Mouse (Mus musculus) G1E (cell line): ENCODE results near the gene Gm17018. TPM values are rescaled to one million over a fixed set of nuclear protein-coding genes. Genes with fewer than 3 reads are reported as not detected.
A peak's percentile ranks its signal among the peaks of the same experiment; 100 is the strongest.

Source experiments
- ATAC-seq: 2 replicates; pipeline ENCODE4 v1.8.0; 2016; ENCODE audit warnings: mild to moderate bottlenecking; ENCODE audit not compliant: insufficient number of reproducible peaks, poor library complexity, low FRiP score, severe bottlenecking; ENCODE audit errors: extremely low read depth
- DNase-seq: peaks from one replicate; pipeline ENCODE4 v3.0.0; 2012; ENCODE audit warnings: low spot score
- H3K27me3 ChIP-seq: 2 replicates; pipeline ENCODE4 v1.6.1; 2012; ENCODE audit warnings: mild to moderate bottlenecking, low read length, inconsistent platforms; ENCODE audit not compliant: insufficient read depth
- H3K36me3 ChIP-seq: replicated peaks from 2 replicates; pipeline ENCODE3; 2012; ENCODE audit warnings: mild to moderate bottlenecking, inconsistent platforms
- H3K4me1 ChIP-seq: 2 replicates; pipeline ENCODE4 v1.6.1; 2012; ENCODE audit warnings: low read depth, low read length, inconsistent platforms, mixed read lengths; ENCODE audit not compliant: insufficient read depth
- H3K4me3 ChIP-seq: 2 replicates; pipeline ENCODE4 v1.5.1; 2012; ENCODE audit warnings: low read depth, mild to moderate bottlenecking, inconsistent platforms, low read length, moderate library complexity, mixed read lengths
- H3K9me3 ChIP-seq: replicated peaks from 2 replicates; pipeline ENCODE4 v1.6.1; 2012; ENCODE audit warnings: inconsistent platforms
- CTCF ChIP-seq: IDR thresholded peaks from 2 replicates; pipeline ENCODE4 v1.5.1; 2012; ENCODE audit warnings: low read depth, low read length, inconsistent platforms, mixed read lengths
- GATA1 ChIP-seq: IDR thresholded peaks from 2 replicates; pipeline ENCODE4 v1.6.1; 2012; ENCODE audit warnings: borderline replicate concordance, low read length, inconsistent platforms, mixed read lengths
- GATA2 ChIP-seq: IDR thresholded peaks from 2 replicates; pipeline ENCODE4 v1.6.1; 2012; ENCODE audit warnings: low read depth, low read length, inconsistent platforms, borderline replicate concordance
- POLR2AphosphoS5 ChIP-seq: IDR thresholded peaks from 2 replicates; pipeline ENCODE4 v1.6.1; 2012; ENCODE audit warnings: low read depth, low read length, inconsistent platforms; ENCODE audit not compliant: insufficient replicate concordance
- TAL1 ChIP-seq: conservative IDR thresholded peaks from 2 replicates; pipeline ENCODE4 v1.6.1; 2012; ENCODE audit warnings: low read depth, low read length, inconsistent platforms, mixed read lengths
- polyA plus RNA-seq: library from polyadenylated mRNA; stranded (reverse); fragments of >175 nt; gene quantifications from 2 replicates; pipeline ENCODE4 v1.2.3, GENCODE M21; 2012
- total RNA-seq, 2 experiments: library from RNA; stranded (forward) in 1 of 2; stranded (reverse) in 1 of 2; fragments of 200-1000 nt in 1 of 2; fragments of >200 nt in 1 of 2; fragmentation: Nextera tagmentation in 1 of 2; gene quantifications; 2 replicates each; pipeline ENCODE4 v1.2.3; 2014 to 2017

Gm17018 gene
- total and polyA plus RNA-seq, 3 experiments = 13.0 to 28.4 (median 19.5) TPM

GRCm38 (mm10) chr19:45608648-45609339 lies 48.4 kb downstream of the Gm17018 start:
- Histone ChIP-seq H3K4me3 (no peak overlapping the region), H3K9me3 (no peaks in the 10 kb centered on the region), H3K27me3 (no peaks in the 10 kb centered on the region), H3K36me3 (peaks cover 80% of the 10 kb centered on the region), H3K4me1 (peaks cover 48% of the 10 kb centered on the region)
- DNase-seq (no peak), ATAC-seq (no peak)
- TF ChIP-seq GATA2 (no peak), CTCF (no peak), POLR2AphosphoS5 (no peak), TAL1 (no peak), GATA1 (no peak)

GRCm38 (mm10) chr19:45610823-45611222 lies 50.4 kb downstream of the Gm17018 start:
- Histone ChIP-seq H3K9me3 (no peaks in the 10 kb centered on the region), H3K4me1 (peaks cover 49% of the 10 kb centered on the region), H3K36me3 (peaks cover 83% of the 10 kb centered on the region), H3K27me3 (no peaks in the 10 kb centered on the region), H3K4me3 (no peak overlapping the region)
- TF ChIP-seq POLR2AphosphoS5 = no peak
- no peak for TF ChIP-seq TAL1
- no peak for TF ChIP-seq GATA2
- no peak for TF ChIP-seq GATA1
- no peak for TF ChIP-seq CTCF
- DNase-seq = no peak
- ATAC-seq = no peak

GRCm38 (mm10) chr19:45614375-45614774 lies 54.0 kb downstream of the Gm17018 start:
- TF ChIP-seq GATA2 (no peak), TAL1 (no peak), GATA1 (no peak), CTCF (no peak), POLR2AphosphoS5 (no peak)
- Histone ChIP-seq H3K36me3 (peaks cover 85% of the 10 kb centered on the region), H3K4me3 (no peak overlapping the region), H3K4me1 (peaks cover 64% of the 10 kb centered on the region), H3K27me3 (no peaks in the 10 kb centered on the region), H3K9me3 (no peaks in the 10 kb centered on the region)
- ATAC-seq (no peak), DNase-seq (no peak)

GRCm38 (mm10) chr19:45614928-45615327 lies 54.5 kb downstream of the Gm17018 start:
- Histone ChIP-seq H3K9me3 (no peaks in the 10 kb centered on the region), H3K27me3 (no peaks in the 10 kb centered on the region), H3K4me3 (peak overlapping the region; percentile 58; the same call in 1 of the 2 replicates), H3K4me1 (peaks cover 62% of the 10 kb centered on the region), H3K36me3 (peaks cover 83% of the 10 kb centered on the region)
- TF ChIP-seq GATA1 (no peak), CTCF (no peak), POLR2AphosphoS5 (no peak), GATA2 (no peak), TAL1 (no peak)
- DNase-seq (no peak), ATAC-seq (no peak)

- Histone ChIP-seq H3K4me1 (peaks cover 63% of the 10 kb centered on the region), H3K36me3 (peaks cover 82% of the 10 kb centered on the region), H3K9me3 (no peaks in the 10 kb centered on the region), H3K27me3 (no peaks in the 10 kb centered on the region), H3K4me3 (peak overlapping the region; percentile 58; the same call in 1 of the 2 replicates)
- TF ChIP-seq GATA1 = no peak
- TF ChIP-seq POLR2AphosphoS5 = no peak
- TF ChIP-seq CTCF = no peak
- TF ChIP-seq GATA2 = no peak
- no peak for TF ChIP-seq TAL1
- DNase-seq = peak; percentile 32
- ATAC-seq = peak; percentile 8; the same call in 1 of the 2 replicates
Measured at GRCm38 (mm10) chr19:45615415-45616213, 55.2 kb downstream of the Gm17018 start.

- TF ChIP-seq POLR2AphosphoS5 (no peak), GATA2 (no peak), TAL1 (no peak), GATA1 (no peak), CTCF (no peak)
- Histone ChIP-seq H3K9me3 (no peaks in the 10 kb centered on the region), H3K4me1 (peaks cover 58% of the 10 kb centered on the region), H3K4me3 (peak overlapping the region; percentile 33; the same call in 1 of the 2 replicates), H3K27me3 (no peaks in the 10 kb centered on the region), H3K36me3 (peaks cover 82% of the 10 kb centered on the region)
- no peak for DNase-seq
- ATAC-seq = no peak
Measured at GRCm38 (mm10) chr19:45616214-45616518, 55.8 kb downstream of the Gm17018 start.
